Mouse (Mus musculus) c-Kit-negative CD71-positive TER-119-positive erythroid progenitor cells, embryonic 14.5 days (primary cell): ENCODE results near the gene Rfx6.

Experiments used
- DNase-seq: peaks from one replicate; pipeline ENCODE4 v3.0.0-alpha.2; 2013; ENCODE audit warnings: low read depth, low spot score

Rfx6 gene

GRCm38 (mm10) chr10:51677548-51678250, at the start of gene Rfx6:
Rfx6 (plus strand) TSS chr10:51677756.
- DNase-seq = no peak

GRCm38 (mm10) chr10:51631411-51632136, 46.0 kb upstream of the Rfx6 start, which contains the start of gene Gprc6a:
Gprc6a (minus strand) TSS chr10:51631461.
- no peak for DNase-seq

GRCm38 (mm10) chr10:51649506-51650221, 27.9 kb upstream of the Rfx6 start:
- DNase-seq = no peak

- DNase-seq = no peak
Observed at GRCm38 (mm10) chr10:51657324-51657723, 20.2 kb upstream of the Rfx6 start.

- DNase-seq = no peak
Observed at GRCm38 (mm10) chr10:51669334-51669733, 8.2 kb upstream of the Rfx6 start.

- no peak for DNase-seq
Observed at GRCm38 (mm10) chr10:51671583-51671982, 6.0 kb upstream of the Rfx6 start.

GRCm38 (mm10) chr10:51672082-51672779, 5.3 kb upstream of the Rfx6 start:
- DNase-seq = no peak

GRCm38 (mm10) chr10:51678251-51678639, 689 bp downstream of the Rfx6 start:
- no peak for DNase-seq

- DNase-seq = no peak
Observed at GRCm38 (mm10) chr10:51720904-51721303, 43.3 kb downstream of the Rfx6 start.

- no peak for DNase-seq
Observed at GRCm38 (mm10) chr10:51761436-51761835, 83.9 kb downstream of the Rfx6 start.

- DNase-seq = no peak
Observed at GRCm38 (mm10) chr10:51763241-51763640, 85.7 kb downstream of the Rfx6 start.

GRCm38 (mm10) chr10:51768445-51768844, 90.9 kb downstream of the Rfx6 start:
- DNase-seq = no peak

- DNase-seq = no peak
Observed at GRCm38 (mm10) chr10:51769252-51769651, 91.7 kb downstream of the Rfx6 start.

GRCm38 (mm10) chr10:51779648-51780047, 102.1 kb downstream of the Rfx6 start:
- DNase-seq = no peak
